Mouse (Mus musculus) thymus, adult 2 months (tissue): ENCODE results near the gene Dcst2. TPM values are rescaled to one million over a fixed set of nuclear protein-coding genes. Genes with fewer than 3 reads are reported as not detected.

Experiments used
- DNase-seq: peaks from one replicate; pipeline ENCODE4 v3.0.0; 2021
- H3K27ac ChIP-seq: fragments of 200-500 bp; 2 replicates; pipeline ENCODE4 v1.5.1; 2012; ENCODE audit warnings: low read length, control low read depth; ENCODE audit not compliant: control insufficient read depth, insufficient read depth
- H3K27me3 ChIP-seq: fragments of 200-500 bp; 2 replicates; pipeline ENCODE4 v1.6.1; 2012; ENCODE audit warnings: mild to moderate bottlenecking, low read length, moderate library complexity, mixed read lengths; ENCODE audit not compliant: control insufficient read depth, insufficient read depth
- H3K36me3 ChIP-seq: fragments of 200-500 bp; 2 replicates; pipeline ENCODE4 v1.6.1; 2012; ENCODE audit warnings: mild to moderate bottlenecking, low read length, moderate library complexity; ENCODE audit not compliant: control insufficient read depth, insufficient read depth
- H3K4me1 ChIP-seq: fragments of 200-500 bp; replicated peaks from 2 replicates; pipeline ENCODE4 v1.6.1; 2012; ENCODE audit warnings: low read length; ENCODE audit not compliant: control insufficient read depth, insufficient read depth
- H3K4me3 ChIP-seq: fragments of 200-500 bp; 2 replicates; pipeline ENCODE4 v1.5.1; 2012; ENCODE audit warnings: mild to moderate bottlenecking, low read length, control low read depth, moderate library complexity; ENCODE audit not compliant: control insufficient read depth, insufficient read depth
- CTCF ChIP-seq: fragments of 200-500 bp; IDR thresholded peaks from 2 replicates; pipeline ENCODE4 v1.5.1; 2012; ENCODE audit warnings: mild to moderate bottlenecking, control low read depth, low read length, moderate library complexity, borderline replicate concordance; ENCODE audit not compliant: control insufficient read depth, poor library complexity, insufficient read depth; ENCODE audit errors: extremely low read depth
- POLR2A ChIP-seq: fragments of 200-500 bp; IDR thresholded peaks from 2 replicates; pipeline ENCODE4 v1.6.1; 2012; ENCODE audit warnings: mild to moderate bottlenecking, low read length, control low read depth, moderate library complexity; ENCODE audit not compliant: control insufficient read depth, poor library complexity, insufficient read depth; ENCODE audit errors: extremely low read depth
- WGBS: fragments of 180-500 bp; shearing (Covaris S2); methylation state at CpG from one replicate; pipeline ENCODE4 v1.1.7; 2018; 5-methylcytosine and 5-hydroxymethylcytosine counted together
- polyA plus RNA-seq: library from polyadenylated mRNA; depleted of rRNA; stranded (reverse); fragments of >200 nt; gene quantifications from 2 replicates; pipeline ENCODE4 v1.2.3, GENCODE M21; 2012

Dcst2 gene
- polyA plus RNA-seq, 1 experiment, result 0.50 TPM

- H3K27ac ChIP-seq, result peak within 1 kb of the TSS; percentile 59
- H3K27me3 ChIP-seq, result peaks cover 13% of the 10 kb centered on the region
- H3K4me3 ChIP-seq, result peak within 1 kb of the TSS; percentile 46
- H3K36me3 ChIP-seq, result no peaks in the 10 kb centered on the region
- TF ChIP-seq CTCF (no peak), POLR2A (no peak)
- peaks cover 48% of the 10 kb centered on the region for H3K4me1 ChIP-seq
- DNase-seq, result peak; percentile 29
- WGBS, result 1% methylated on average over 42 of the region's 42 CpGs
These were observed 32.5 kb downstream of the Dcst2 start, which contains the start of gene Zbtb7b for GRCm38 (mm10) chr3:89394006-89394893. Gene Zbtb7b, minus strand, starts transcription at chr3:89394776.

DNA sequence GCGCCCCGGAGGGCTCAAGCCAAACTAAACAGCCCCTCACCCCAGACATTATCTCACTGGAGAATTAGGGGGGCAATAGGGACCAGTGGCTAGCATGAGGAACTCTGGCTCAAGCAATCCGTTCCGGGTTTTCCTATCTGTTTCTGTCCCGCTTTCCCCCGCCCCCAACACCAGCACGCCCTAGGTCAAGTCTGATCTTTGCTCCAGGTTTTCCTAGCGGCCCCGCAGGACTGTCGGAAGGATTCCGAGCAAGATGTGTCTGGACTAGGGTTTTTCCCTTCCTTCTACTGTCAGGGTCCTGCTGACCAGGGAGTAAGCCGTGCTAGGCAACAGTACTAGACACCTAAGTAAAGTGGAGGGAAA, 33.1 kb downstream of the Dcst2 start:
- DNase-seq, result peak; percentile 18

DNA sequence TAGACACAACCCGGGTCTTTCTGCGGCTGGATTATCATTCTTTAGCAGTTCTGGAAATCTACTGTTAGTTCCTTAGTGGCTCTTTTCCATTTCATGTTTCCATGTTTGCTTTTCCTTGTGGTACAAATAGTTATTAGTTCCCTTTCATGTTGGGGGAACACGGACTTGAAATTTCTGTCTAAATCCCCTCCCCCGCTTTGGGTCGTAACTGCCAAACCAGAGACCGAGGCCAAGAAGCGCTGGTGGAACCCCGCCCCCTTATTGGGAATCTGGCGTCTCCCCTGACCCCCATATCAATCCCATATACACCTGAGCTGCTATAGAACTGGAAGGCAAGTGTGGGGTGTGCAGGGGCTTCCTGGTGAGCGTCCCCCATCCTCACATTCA, 33.6 kb downstream of the Dcst2 start:
- no peak for DNase-seq
- Histone ChIP-seq H3K27me3 (peaks cover 13% of the 10 kb centered on the region), H3K27ac (no peak overlapping the region), H3K4me3 (no peak overlapping the region), H3K4me1 (peaks cover 36% of the 10 kb centered on the region), H3K36me3 (no peaks in the 10 kb centered on the region)
- 10% methylated on average over 10 of the region's 10 CpGs for WGBS
- TF ChIP-seq CTCF (no peak), POLR2A (no peak)

More for the DNA sequence above, 33.1 kb downstream of the Dcst2 start:
- peak overlapping the region; percentile 16 for H3K4me3 ChIP-seq
- H3K27me3 ChIP-seq, result peaks cover 13% of the 10 kb centered on the region
- 2% methylated on average over 12 of the region's 12 CpGs for WGBS
- no peak overlapping the region for H3K27ac ChIP-seq
- H3K4me1 ChIP-seq, result peaks cover 41% of the 10 kb centered on the region
- TF ChIP-seq POLR2A, result no peak
- no peak for TF ChIP-seq CTCF
- H3K36me3 ChIP-seq, result no peaks in the 10 kb centered on the region

DNA sequence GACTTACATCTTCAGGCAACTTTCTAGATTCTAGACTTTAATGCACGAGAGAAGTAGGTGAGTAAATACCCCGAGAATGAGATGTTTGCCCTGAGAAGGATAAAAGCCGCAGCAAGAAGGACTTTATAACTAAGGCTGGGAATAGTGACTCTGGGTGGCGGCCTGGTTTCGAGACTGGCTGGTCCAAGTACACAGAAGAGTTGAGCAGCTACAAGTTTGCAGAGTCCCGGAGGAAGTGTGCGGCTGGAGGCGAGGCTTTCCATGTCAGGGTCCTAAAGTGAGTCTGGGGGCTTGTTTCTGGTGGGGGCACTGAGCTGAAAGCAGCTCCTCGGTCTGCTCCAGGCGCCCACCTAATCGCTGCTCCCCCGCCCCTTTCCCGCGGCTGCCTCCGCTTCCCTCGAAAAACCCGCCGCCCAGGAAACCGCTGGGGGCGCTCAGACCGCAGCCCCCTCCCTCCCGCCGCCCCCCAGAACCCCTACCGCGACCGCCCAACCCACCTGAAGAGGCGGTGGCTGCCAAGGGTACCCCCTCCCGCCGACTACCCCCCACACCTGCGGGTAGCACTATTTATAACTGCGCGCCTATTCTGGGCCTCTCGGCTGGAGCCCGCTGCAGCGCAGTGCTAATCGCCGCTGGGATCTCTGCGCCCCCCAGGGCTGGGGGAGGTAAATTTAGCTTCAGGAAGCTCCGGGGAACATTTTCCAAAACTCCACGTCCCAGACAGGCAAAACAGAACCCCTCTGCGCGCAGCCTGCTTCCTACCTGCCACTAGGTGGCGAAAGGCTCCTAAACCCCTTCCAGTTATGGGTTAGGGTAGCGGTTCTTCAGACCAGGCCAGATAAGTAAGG, 34.3 kb downstream of the Dcst2 start:
- DNase-seq, result peak; percentile 79
- no peak overlapping the region for H3K27ac ChIP-seq

DNA sequence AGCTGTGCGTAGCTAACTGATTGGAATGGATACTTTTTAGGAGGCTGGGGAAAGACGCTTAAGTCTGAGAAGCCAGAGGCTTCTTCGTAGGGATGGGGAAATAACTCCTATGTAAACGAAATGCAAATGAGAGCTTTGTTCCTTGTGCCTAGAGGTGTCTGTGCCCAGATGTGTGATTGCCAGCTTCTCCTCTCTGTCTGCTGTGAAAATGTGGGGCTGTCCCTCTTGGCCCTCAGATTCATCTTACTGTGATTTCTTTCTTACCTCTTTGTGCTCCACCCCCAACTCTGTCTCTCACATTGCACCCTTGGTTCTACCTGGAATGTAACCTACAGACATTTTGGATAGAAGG, 34.9 kb downstream of the Dcst2 start:
- Histone ChIP-seq H3K4me1 (peaks cover 25% of the 10 kb centered on the region), H3K27ac (no peak overlapping the region), H3K36me3 (no peaks in the 10 kb centered on the region), H3K4me3 (no peak overlapping the region), H3K27me3 (peaks cover 13% of the 10 kb centered on the region)
- WGBS, result 5% methylated on average over 4 of the region's 4 CpGs
- no peak for DNase-seq
- TF ChIP-seq POLR2A, result no peak
- TF ChIP-seq CTCF, result no peak

More for the DNA sequence above, 34.3 kb downstream of the Dcst2 start:
- peaks cover 31% of the 10 kb centered on the region for H3K4me1 ChIP-seq
- no peak for TF ChIP-seq POLR2A
- peak; percentile 89 for TF ChIP-seq CTCF
- no peaks in the 10 kb centered on the region for H3K36me3 ChIP-seq
- no peak overlapping the region; the same call in 1 of the 2 replicates for H3K4me3 ChIP-seq
- peaks cover 13% of the 10 kb centered on the region for H3K27me3 ChIP-seq
- WGBS, result under 1% methylated on average over 43 of the region's 44 CpGs

DNA sequence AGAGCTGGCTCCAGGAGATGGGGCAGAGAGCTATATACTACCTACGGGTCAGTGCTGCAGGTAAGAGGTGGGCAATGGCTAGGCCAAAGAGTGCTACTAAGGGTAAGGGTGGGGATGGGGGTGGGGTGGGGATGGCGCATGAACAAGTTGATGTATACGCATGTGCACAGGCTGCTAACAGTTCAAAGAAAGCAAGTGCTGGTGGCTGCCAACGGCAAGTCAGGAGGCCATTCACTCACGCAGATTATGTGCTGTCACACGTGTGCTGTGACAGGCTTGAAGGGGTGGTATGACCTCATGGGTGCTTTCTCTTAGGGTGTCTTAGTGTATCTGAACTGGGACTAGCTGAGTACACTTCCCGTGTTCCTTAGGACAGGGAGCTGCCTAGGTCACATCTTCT, 39.6 kb downstream of the Dcst2 start:
- H3K36me3 ChIP-seq, result no peaks in the 10 kb centered on the region; the same call in 1 of the 2 replicates
- DNase-seq, result no peak
- WGBS, result 94% methylated on average over 7 of the region's 7 CpGs
- peaks cover 3% of the 10 kb centered on the region for H3K4me1 ChIP-seq
- no peaks in the 10 kb centered on the region for H3K27me3 ChIP-seq
- no peak for TF ChIP-seq CTCF
- TF ChIP-seq POLR2A, result no peak
- H3K27ac ChIP-seq, result no peak overlapping the region
- H3K4me3 ChIP-seq, result no peak overlapping the region
